Mouse (Mus musculus) heart, embryonic 14.5 days (tissue): Measurements from ENCODE around the gene Apon. TPM values are rescaled to one million over a fixed set of nuclear protein-coding genes. Genes with fewer than 3 reads are reported as not detected.
A peak's percentile ranks its signal among the peaks of the same experiment; 100 is the strongest.
"Not testable (repeated sequence)": the region's sequence is repeated elsewhere in the genome, so short reads cannot be mapped to it uniquely, and the experiment has no call there.

Source experiments
- ATAC-seq: fragments of 200-750 bp; cut with Nextera tagmentation; 2 replicates; pipeline ENCODE4 v1.8.0; 2017; ENCODE audit warnings: low read depth, moderate TSS enrichment; ENCODE audit not compliant: insufficient number of reproducible peaks, insufficient read depth, low FRiP score
- H3K27ac ChIP-seq, 2 experiments: fragments of 200-500 bp in 1 of 2; fragments of 300-500 bp in 1 of 2; sonication (generic) in 1 of 2; replicated peaks in 1 of 2; 2 replicates each; pipeline ENCODE4 v1.5.1; 2012 to 2014; ENCODE audit warnings: low read depth in 2 of 2, low read length in 2 of 2, control low read depth in 1 of 2, mild to moderate bottlenecking in 1 of 2, mixed read lengths in 1 of 2; ENCODE audit not compliant: control insufficient read depth in 1 of 2, insufficient read depth in 1 of 2
- H3K27me3 ChIP-seq: fragments of 300-500 bp; sonication (generic); 2 replicates; pipeline ENCODE4 v1.6.1; 2014; ENCODE audit warnings: mild to moderate bottlenecking, low read length, control low read depth; ENCODE audit not compliant: control insufficient read depth, insufficient read depth
- H3K36me3 ChIP-seq: fragments of 300-500 bp; sonication (generic); 2 replicates; pipeline ENCODE4 v1.6.1; 2014; ENCODE audit warnings: mild to moderate bottlenecking, control low read depth, low read length, mixed read lengths; ENCODE audit not compliant: control insufficient read depth, insufficient read depth
- H3K4me1 ChIP-seq, 2 experiments: fragments of 200-500 bp in 1 of 2; fragments of 300-500 bp in 1 of 2; sonication (generic) in 1 of 2; 2 replicates each; pipeline ENCODE4 v1.6.1; 2012 to 2014; ENCODE audit warnings: low read length in 2 of 2, control low read depth in 1 of 2, mixed read lengths in 1 of 2; ENCODE audit not compliant: control insufficient read depth in 2 of 2, insufficient read depth in 2 of 2
- H3K4me2 ChIP-seq: fragments of 300-500 bp; sonication (generic); 2 replicates; pipeline ENCODE4 v1.6.1; 2014; ENCODE audit warnings: mild to moderate bottlenecking, low read length
- H3K4me3 ChIP-seq, 2 experiments: fragments of 200-500 bp in 1 of 2; fragments of 300-500 bp in 1 of 2; sonication (generic) in 1 of 2; 2 replicates each; pipeline ENCODE4 v1.5.1; 2012 to 2014; ENCODE audit warnings: low read length in 2 of 2, mild to moderate bottlenecking in 2 of 2, control low read depth in 1 of 2, low read depth in 1 of 2, moderate library complexity in 1 of 2; ENCODE audit not compliant: control insufficient read depth in 1 of 2, insufficient read depth in 1 of 2
- H3K9ac ChIP-seq: fragments of 300-500 bp; sonication (generic); 2 replicates; pipeline ENCODE4 v1.6.1; 2014; ENCODE audit warnings: mild to moderate bottlenecking, low read length
- H3K9me3 ChIP-seq: fragments of 300-500 bp; sonication (generic); 2 replicates; pipeline ENCODE4 v1.6.1; 2016; ENCODE audit warnings: low read length, control low read depth; ENCODE audit not compliant: control insufficient read depth
- WGBS: fragments of 180-500 bp; shearing (Covaris S2); extraction: QIAGEN DNeasy Blood & Tissue Kit; methylation state at CpG from one replicate; pipeline ENCODE4 v1.1.7; 2014; 5-methylcytosine and 5-hydroxymethylcytosine counted together
- polyA plus RNA-seq: library from polyadenylated mRNA; unstranded; fragments of >200 nt; fragmentation: Nextera tagmentation; extraction: Ambion mirVana; gene quantifications from 2 replicates; pipeline ENCODE4 v1.2.1, GENCODE M21; 2014

Apon gene
- polyA plus RNA-seq, 1 experiment from 2014 or later, result not detected

GRCm38 (mm10) chr10:128263393-128264310 lies 9.8 kb downstream of the Apon start:
- Histone ChIP-seq H3K9me3 (no peaks in the 10 kb centered on the region), H3K36me3 (no peaks in the 10 kb centered on the region), H3K9ac (no peak overlapping the region), H3K4me3 (no peak overlapping the region), H3K27me3 (no peaks in the 10 kb centered on the region), H3K4me1 (peaks cover 0 to 4% of the 10 kb centered on the region in 2 experiments; a peak in 1 of 4 replicates), H3K4me2 (no peak overlapping the region), H3K27ac (no peak overlapping the region)
- ATAC-seq, result no peak
- 73% methylated on average over 6 of the region's 6 CpGs for WGBS

DNA sequence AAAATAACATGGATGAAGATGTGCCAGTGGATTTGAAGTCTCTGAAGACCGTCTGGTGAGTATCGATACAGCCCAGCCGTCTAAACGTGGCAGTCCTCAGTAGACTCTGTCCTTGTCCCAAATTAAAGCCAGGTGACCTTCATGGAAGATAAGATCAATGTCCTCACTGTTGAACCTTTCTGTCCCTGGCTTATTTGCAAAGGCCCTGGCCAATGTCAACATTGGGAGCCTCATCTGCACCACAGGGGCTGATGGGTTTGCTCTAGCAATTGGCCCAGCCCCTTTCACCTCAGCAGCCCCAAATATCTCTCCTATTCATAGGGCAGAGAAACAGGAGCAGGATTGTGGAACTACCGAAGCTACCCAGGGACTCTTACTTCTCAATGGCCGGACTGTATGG lies 14.5 kb downstream of the Apon start, which contains the start of gene Apof:
Gene Apof (plus strand): TSS at position 301 of the 400 bp plus-strand sequence.
- ATAC-seq, result no peak

DNA sequence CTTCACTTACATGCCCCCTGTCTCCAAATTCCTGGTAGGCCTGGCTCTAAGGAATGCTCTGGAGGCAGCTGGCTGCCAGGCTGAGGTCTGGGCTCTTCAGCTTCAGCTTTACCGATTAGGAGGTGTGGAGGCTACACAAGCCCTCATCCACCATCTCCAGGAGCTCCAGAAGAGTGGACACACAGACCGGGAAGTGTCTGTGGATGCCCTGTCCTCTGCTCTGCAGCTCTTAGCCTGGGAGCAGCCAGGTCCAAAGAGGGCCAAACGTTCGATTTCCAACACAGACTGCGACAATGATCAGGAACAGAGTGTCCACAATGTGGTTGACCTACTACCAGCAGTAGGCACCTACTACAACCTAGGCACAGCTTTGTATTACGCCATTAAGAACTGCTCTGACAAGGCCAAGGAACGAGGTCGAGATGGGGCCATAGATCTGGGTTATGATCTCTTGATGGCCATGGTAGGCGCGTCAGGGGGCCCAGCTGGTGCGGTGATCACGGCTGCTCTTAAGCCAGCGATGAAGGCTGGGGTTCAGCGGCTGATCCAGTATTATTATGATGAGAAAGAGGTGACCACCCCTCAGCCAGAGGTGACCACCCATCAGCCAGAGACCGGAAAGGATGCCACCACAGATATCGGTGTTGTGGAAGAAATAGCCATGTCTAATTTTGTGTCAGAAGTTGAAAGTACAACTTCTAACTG lies 15.5 kb downstream of the Apon start:
- no peak for ATAC-seq
- Histone ChIP-seq H3K9me3 (no peaks in the 10 kb centered on the region), H3K4me1 (no peaks in the 10 kb centered on the region), H3K4me2 (peak overlapping the region; percentile 82), H3K36me3 (no peaks in the 10 kb centered on the region), H3K9ac (peak overlapping the region; percentile 65; the same call in 1 of the 2 replicates), H3K27me3 (no peaks in the 10 kb centered on the region), H3K4me3 (no peak overlapping the region), H3K27ac (no peak overlapping the region)
- WGBS, result 84% methylated on average over 16 of the region's 16 CpGs

More for the DNA sequence above, 14.5 kb downstream of the Apon start, which contains the start of gene Apof:
- no peaks in the 10 kb centered on the region for H3K27me3 ChIP-seq
- no peak within 1 kb of the TSS for H3K27ac ChIP-seq
- no peaks in the 10 kb centered on the region for H3K9me3 ChIP-seq
- 60% methylated on average over 6 of the region's 6 CpGs for WGBS
- H3K4me1 ChIP-seq, result no peaks in the 10 kb centered on the region
- no peak within 1 kb of the TSS for H3K4me2 ChIP-seq
- no peaks in the 10 kb centered on the region for H3K36me3 ChIP-seq
- no peak within 1 kb of the TSS for H3K4me3 ChIP-seq
- no peak within 1 kb of the TSS for H3K9ac ChIP-seq

DNA sequence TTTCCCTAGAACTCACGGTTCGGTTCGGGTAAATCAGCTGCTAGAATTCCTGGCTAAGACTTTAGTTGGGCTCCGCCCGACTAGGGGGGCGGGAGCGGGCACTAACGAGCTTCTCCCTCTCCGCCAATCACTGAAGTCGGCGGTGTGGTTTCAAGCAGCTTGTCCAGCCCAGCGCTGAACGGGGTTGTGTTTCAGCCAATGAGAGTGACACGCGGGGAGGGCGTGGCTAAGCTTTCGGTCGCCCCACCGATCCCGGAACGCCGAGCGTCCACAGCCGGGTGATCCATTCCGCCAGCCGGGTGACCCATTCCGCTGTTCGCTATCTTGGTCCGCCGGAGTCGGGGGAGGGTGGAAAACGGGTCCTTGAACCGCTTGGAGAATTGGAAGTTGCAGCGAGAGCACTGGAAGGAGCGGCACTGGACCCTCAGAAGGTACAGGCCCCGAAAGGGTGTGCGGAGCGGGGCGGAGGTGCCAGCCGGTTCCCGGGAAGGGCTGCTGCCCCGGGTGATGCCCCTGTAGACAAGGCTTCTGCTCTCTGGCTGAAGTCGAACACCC lies 16.5 kb downstream of the Apon start, which contains the start of gene Stat2:
Gene Stat2 (plus strand): TSS at position 273 of the 555 bp plus-strand sequence.
- peak within 1 kb of the TSS; percentile 86 for H3K9ac ChIP-seq
- H3K36me3 ChIP-seq, result peaks cover 4% of the 10 kb centered on the region; the same call in 1 of the 2 replicates
- H3K4me2 ChIP-seq, result peak within 1 kb of the TSS; percentile 82
- WGBS, result under 1% methylated on average over 43 of the region's 43 CpGs
- peak within 1 kb of the TSS; percentile 44 to 72 for H3K27ac ChIP-seq
- H3K4me3 ChIP-seq, result peak within 1 kb of the TSS; percentile 81 to 83
- H3K4me1 ChIP-seq, result no peaks in the 10 kb centered on the region
- H3K9me3 ChIP-seq, result no peaks in the 10 kb centered on the region
- peak; percentile 99 for ATAC-seq
- H3K27me3 ChIP-seq, result no peaks in the 10 kb centered on the region

DNA sequence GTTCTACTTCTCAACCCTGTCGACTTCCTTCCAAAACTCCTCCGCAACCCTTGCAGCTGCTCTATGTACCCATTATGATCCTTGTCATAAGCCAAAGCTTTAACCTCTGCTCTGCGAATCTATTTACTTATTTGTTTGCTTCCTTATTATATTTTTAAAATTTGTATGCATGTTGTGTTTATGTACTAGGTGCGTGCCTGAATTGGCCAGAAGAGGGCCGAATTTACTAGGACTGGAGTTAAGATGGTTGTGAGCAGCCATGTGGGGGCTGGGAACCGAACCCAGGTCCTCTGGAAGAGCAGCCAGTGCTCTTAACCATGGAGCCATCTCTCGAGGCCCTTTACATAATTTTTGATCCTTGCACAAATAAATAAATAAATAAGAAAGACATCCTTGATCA lies 17.0 kb downstream of the Apon start:
- Histone ChIP-seq H3K4me1 (no peaks in the 10 kb centered on the region), H3K27me3 (no peaks in the 10 kb centered on the region), H3K9me3 (no peaks in the 10 kb centered on the region), H3K4me3 (peak overlapping the region; percentile 81 to 83), H3K4me2 (peak overlapping the region; percentile 82), H3K9ac (peak overlapping the region; percentile 86), H3K36me3 (peaks cover 4% of the 10 kb centered on the region; the same call in 1 of the 2 replicates), H3K27ac (peak overlapping the region; percentile 44 to 72)
- 46% methylated on average over 7 of the region's 7 CpGs for WGBS
- ATAC-seq, result no peak

DNA sequence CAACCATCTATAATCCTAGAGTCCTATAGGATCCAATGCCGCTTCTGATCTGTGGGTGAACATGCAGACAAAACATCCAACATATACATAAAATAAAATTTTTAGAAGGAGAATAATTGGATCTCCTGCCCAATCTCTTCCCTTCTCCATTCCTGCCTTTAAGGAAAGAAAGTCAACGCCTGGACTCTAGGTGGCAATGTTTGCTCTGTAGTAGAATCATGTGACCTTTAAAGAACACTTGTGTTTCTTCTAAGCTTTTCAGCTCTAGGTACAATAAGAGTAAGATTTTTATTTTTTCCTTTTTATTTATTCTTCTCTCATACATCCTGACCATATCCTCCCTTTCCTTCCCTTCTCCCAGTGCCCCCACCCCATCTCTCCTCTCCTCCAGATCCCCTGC lies 18.0 kb downstream of the Apon start:
- no peaks in the 10 kb centered on the region for H3K9me3 ChIP-seq
- H3K9ac ChIP-seq, result no peak overlapping the region
- no peak overlapping the region for H3K4me3 ChIP-seq
- ATAC-seq, result no peak
- no peak overlapping the region for H3K4me2 ChIP-seq
- no peaks in the 10 kb centered on the region for H3K4me1 ChIP-seq
- WGBS, result 54% methylated on average over 2 of the region's 2 CpGs
- no peaks in the 10 kb centered on the region for H3K27me3 ChIP-seq
- H3K36me3 ChIP-seq, result peaks cover 10% of the 10 kb centered on the region
- no peak overlapping the region for H3K27ac ChIP-seq

GRCm38 (mm10) chr10:128272819-128273439 lies 19.0 kb downstream of the Apon start:
- not testable (repeated sequence) for H3K4me1 ChIP-seq, H3K9me3 ChIP-seq, H3K9ac ChIP-seq, ATAC-seq, H3K27ac ChIP-seq, H3K27me3 ChIP-seq, H3K4me2 ChIP-seq, H3K4me3 ChIP-seq
- H3K36me3 ChIP-seq, result peaks cover 14% of the 10 kb centered on the region
- 97% methylated on average over 4 of the region's 7 CpGs for WGBS
